Mouse (Mus musculus) liver, embryonic 16.5 days (tissue): ENCODE measurements at regions not wholly inside any gene's neighbourhood (a gene's known extent, or its start where the extent isn't known, plus 50 kb on each side); places are given as distances from the start of the nearest gene placed in this dataset.

Source experiments
- ATAC-seq: fragments of 200-750 bp; cut with Nextera tagmentation; 2 replicates; pipeline ENCODE4 v1.8.0; 2017; ENCODE audit warnings: low read depth, mild to moderate bottlenecking, moderate number of reproducible peaks, moderate library complexity
- H3K27ac ChIP-seq: fragments of 300-500 bp; sonication (generic); 2 replicates; pipeline ENCODE4 v1.5.1; 2014; ENCODE audit warnings: mild to moderate bottlenecking, low read length
- H3K27me3 ChIP-seq: fragments of 300-500 bp; sonication (generic); 2 replicates; pipeline ENCODE4 v1.6.1; 2014; ENCODE audit warnings: low read depth, low read length, mixed read lengths; ENCODE audit not compliant: control insufficient read depth, insufficient read depth
- H3K36me3 ChIP-seq: fragments of 300-500 bp; sonication (generic); 2 replicates; pipeline ENCODE4 v1.6.1; 2014; ENCODE audit warnings: mild to moderate bottlenecking; ENCODE audit not compliant: control insufficient read depth, insufficient read depth
- H3K4me1 ChIP-seq: fragments of 300-500 bp; sonication (generic); 2 replicates; pipeline ENCODE4 v1.6.1; 2014; ENCODE audit warnings: low read depth, low read length, mixed read lengths; ENCODE audit not compliant: control insufficient read depth
- H3K4me2 ChIP-seq: fragments of 300-500 bp; sonication (generic); 2 replicates; pipeline ENCODE4 v1.6.1; 2014; ENCODE audit warnings: low read depth, low read length, mixed read lengths
- H3K4me3 ChIP-seq: fragments of 300-500 bp; sonication (generic); 2 replicates; pipeline ENCODE4 v1.5.1; 2014; ENCODE audit warnings: low read depth, mild to moderate bottlenecking, low read length
- H3K9ac ChIP-seq: fragments of 300-500 bp; sonication (generic); 2 replicates; pipeline ENCODE4 v1.6.1; 2014; ENCODE audit warnings: low read depth, low read length
- H3K9me3 ChIP-seq: fragments of 300-500 bp; sonication (generic); replicated peaks from 2 replicates; pipeline ENCODE4 v1.6.1; 2016; ENCODE audit warnings: low read length; ENCODE audit not compliant: control insufficient read depth
- WGBS: fragments of 180-500 bp; shearing (Covaris S2); extraction: QIAGEN DNeasy Blood & Tissue Kit; methylation state at CpG from one replicate; pipeline ENCODE4 v1.1.7; 2014; ENCODE audit not compliant: insufficient replicate concordance; 5-methylcytosine and 5-hydroxymethylcytosine counted together

GRCm38 (mm10) chr2:159072997-159073690, 278.5 kb downstream of the Dhx35 start:
- Histone ChIP-seq H3K9ac (no peak overlapping the region), H3K4me1 (no peaks in the 10 kb centered on the region), H3K27ac (no peak overlapping the region), H3K4me2 (no peak overlapping the region), H3K4me3 (no peak overlapping the region), H3K9me3 (no peaks in the 10 kb centered on the region), H3K27me3 (no peaks in the 10 kb centered on the region), H3K36me3 (no peaks in the 10 kb centered on the region)
- 48% methylated on average over 7 of the region's 7 CpGs for WGBS
- no peak for ATAC-seq

- Histone ChIP-seq H3K4me2 (no peak overlapping the region), H3K36me3 (no peaks in the 10 kb centered on the region), H3K4me3 (no peak overlapping the region), H3K9me3 (no peaks in the 10 kb centered on the region), H3K9ac (no peak overlapping the region), H3K27me3 (no peaks in the 10 kb centered on the region), H3K4me1 (no peaks in the 10 kb centered on the region), H3K27ac (no peak overlapping the region)
- ATAC-seq, result no peak
- WGBS, result 55% methylated on average over 7 of the region's 7 CpGs
These were observed 285.2 kb downstream of the Dhx35 start for GRCm38 (mm10) chr2:159079836-159080235.

DNA sequence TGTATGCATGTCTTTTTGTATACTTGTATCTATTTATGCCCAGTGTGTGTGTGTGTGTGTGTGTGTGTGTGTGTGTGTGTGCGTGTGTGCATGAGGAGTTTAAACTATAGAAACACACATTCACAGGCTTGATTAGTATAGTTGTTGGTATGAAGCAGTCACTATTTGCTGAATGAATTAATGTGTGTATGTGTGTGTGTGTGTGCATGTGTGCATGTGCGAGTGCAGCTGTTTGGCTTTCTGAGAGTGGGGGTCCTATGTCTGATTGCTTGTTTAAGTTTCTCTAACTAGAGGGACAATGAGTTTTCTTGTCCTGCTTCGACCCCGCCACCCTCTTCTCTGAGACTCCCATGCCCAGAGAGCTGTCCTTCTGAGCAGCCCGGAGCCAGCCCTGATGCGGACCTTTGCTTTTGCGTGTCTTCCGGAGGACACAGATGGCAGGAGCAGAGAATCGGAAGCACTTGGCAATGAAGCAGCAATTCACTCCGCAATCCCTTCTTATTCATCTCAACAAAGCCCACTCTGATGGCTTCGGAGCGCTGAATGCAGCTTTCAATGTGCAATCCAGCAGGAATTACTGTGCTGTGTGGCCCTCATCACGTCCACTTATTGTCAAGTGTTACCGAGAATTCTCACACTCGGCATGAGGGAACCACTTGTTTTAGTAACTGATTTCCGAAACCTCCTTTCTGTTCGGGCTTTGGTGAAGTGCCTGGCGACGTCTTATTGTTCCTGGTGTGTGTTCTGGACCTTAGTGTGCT, 286.4 kb downstream of the Dhx35 start:
- Histone ChIP-seq H3K36me3 (no peaks in the 10 kb centered on the region), H3K27ac (no peak overlapping the region), H3K4me3 (no peak overlapping the region), H3K27me3 (no peaks in the 10 kb centered on the region), H3K4me2 (no peak overlapping the region), H3K9ac (no peak overlapping the region), H3K4me1 (no peaks in the 10 kb centered on the region), H3K9me3 (no peaks in the 10 kb centered on the region)
- WGBS, result 73% methylated on average over 19 of the region's 19 CpGs
- no peak for ATAC-seq

DNA sequence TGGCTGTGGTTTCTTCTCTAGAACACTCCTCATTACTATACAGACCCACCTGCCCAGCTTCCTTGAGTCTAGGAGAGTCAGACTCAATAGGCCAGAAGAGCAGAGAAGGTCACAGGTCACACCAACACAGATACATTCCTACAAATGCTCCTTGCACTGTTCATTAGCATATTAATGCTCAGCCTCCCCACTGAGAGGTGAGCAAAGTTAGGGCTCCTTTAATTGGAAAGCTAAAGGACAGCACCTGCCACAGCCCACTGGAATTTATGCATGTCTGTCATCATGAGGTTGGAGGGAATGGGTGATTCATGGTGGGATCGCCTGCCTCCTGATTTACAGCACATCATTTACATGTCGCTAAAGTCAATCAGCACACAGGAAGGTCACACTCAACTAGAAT, 292.2 kb downstream of the Dhx35 start:
- H3K4me3 ChIP-seq, result no peak overlapping the region
- H3K9me3 ChIP-seq, result no peaks in the 10 kb centered on the region
- 68% methylated on average over 2 of the region's 2 CpGs for WGBS
- no peaks in the 10 kb centered on the region for H3K36me3 ChIP-seq
- H3K27me3 ChIP-seq, result no peaks in the 10 kb centered on the region
- no peak overlapping the region for H3K27ac ChIP-seq
- ATAC-seq, result no peak
- no peaks in the 10 kb centered on the region for H3K4me1 ChIP-seq
- no peak overlapping the region for H3K9ac ChIP-seq
- no peak overlapping the region for H3K4me2 ChIP-seq

DNA sequence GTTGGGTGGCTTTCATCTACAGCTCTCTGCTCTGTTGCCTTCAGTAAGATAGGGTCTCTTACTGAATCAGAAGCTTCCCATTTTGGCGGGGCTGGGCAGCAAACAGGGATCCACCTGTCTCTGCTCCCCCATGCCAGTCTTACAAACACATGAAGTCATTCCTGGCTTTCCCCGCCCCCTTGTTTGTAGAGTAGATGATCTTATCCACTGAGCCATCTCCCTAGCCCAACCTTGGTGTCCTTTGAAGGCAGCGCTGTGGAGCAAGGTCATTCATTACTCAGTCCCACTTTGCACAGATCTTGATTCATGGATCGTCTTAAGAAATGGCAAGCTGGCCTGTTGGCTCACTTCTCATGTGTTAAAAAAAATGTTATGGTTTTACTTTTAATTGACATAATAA, 293.6 kb downstream of the Dhx35 start:
- no peak overlapping the region for H3K9ac ChIP-seq
- H3K4me1 ChIP-seq, result no peaks in the 10 kb centered on the region
- H3K36me3 ChIP-seq, result no peaks in the 10 kb centered on the region
- H3K4me3 ChIP-seq, result no peak overlapping the region
- ATAC-seq, result no peak
- no peak overlapping the region for H3K4me2 ChIP-seq
- no peak overlapping the region for H3K27ac ChIP-seq
- H3K9me3 ChIP-seq, result no peaks in the 10 kb centered on the region
- WGBS, result 65% methylated on average over 4 of the region's 4 CpGs
- no peaks in the 10 kb centered on the region for H3K27me3 ChIP-seq

- 55% methylated on average over 2 of the region's 2 CpGs for WGBS
- Histone ChIP-seq H3K4me3 (no peak overlapping the region), H3K27ac (no peak overlapping the region), H3K9me3 (no peaks in the 10 kb centered on the region), H3K4me2 (no peak overlapping the region), H3K9ac (no peak overlapping the region), H3K4me1 (no peaks in the 10 kb centered on the region), H3K27me3 (no peaks in the 10 kb centered on the region), H3K36me3 (no peaks in the 10 kb centered on the region)
- no peak for ATAC-seq
These were observed 302.1 kb downstream of the Dhx35 start for GRCm38 (mm10) chr2:159096667-159097066.

DNA sequence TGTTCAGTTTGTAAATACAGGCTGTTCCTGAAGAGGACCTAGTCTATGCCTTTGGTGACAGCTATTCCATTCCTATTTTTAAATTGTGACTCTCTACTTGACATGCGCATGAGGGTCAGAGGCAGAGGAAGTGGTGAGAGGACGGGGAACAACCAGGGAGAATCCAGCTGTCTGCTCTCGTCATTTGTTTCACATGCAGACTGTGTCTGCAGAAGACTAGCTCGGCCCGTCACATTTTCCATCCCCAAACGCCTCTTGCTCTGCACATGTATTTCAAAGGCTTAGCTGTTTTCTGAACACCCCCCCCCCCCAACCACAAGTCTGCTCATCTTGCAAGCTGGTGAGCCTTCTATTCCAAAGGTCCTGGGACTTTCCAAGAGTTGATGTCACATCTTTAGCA, 339.4 kb downstream of the Dhx35 start:
- Histone ChIP-seq H3K36me3 (no peaks in the 10 kb centered on the region), H3K9ac (no peak overlapping the region), H3K9me3 (no peaks in the 10 kb centered on the region; the same call in 1 of the 2 replicates), H3K4me1 (no peaks in the 10 kb centered on the region), H3K4me2 (no peak overlapping the region), H3K27ac (no peak overlapping the region), H3K4me3 (no peak overlapping the region), H3K27me3 (no peaks in the 10 kb centered on the region)
- ATAC-seq, result no peak
- 45% methylated on average over 6 of the region's 6 CpGs for WGBS

GRCm38 (mm10) chr2:159138603-159139002, 344.0 kb downstream of the Dhx35 start:
- ATAC-seq, result no peak
- no peak overlapping the region for H3K4me3 ChIP-seq
- no peaks in the 10 kb centered on the region for H3K36me3 ChIP-seq
- H3K4me2 ChIP-seq, result no peak overlapping the region
- no peaks in the 10 kb centered on the region for H3K27me3 ChIP-seq
- H3K9me3 ChIP-seq, result no peaks in the 10 kb centered on the region
- H3K27ac ChIP-seq, result no peak overlapping the region
- H3K4me1 ChIP-seq, result no peaks in the 10 kb centered on the region
- WGBS, result 89% methylated on average over 2 of the region's 2 CpGs
- H3K9ac ChIP-seq, result no peak overlapping the region

GRCm38 (mm10) chr2:159145980-159146379, 351.4 kb downstream of the Dhx35 start:
- Histone ChIP-seq H3K4me1 (no peaks in the 10 kb centered on the region), H3K27ac (no peak overlapping the region), H3K36me3 (no peaks in the 10 kb centered on the region), H3K9ac (no peak overlapping the region), H3K4me3 (no peak overlapping the region), H3K9me3 (no peaks in the 10 kb centered on the region), H3K27me3 (no peaks in the 10 kb centered on the region), H3K4me2 (no peak overlapping the region)
- ATAC-seq, result no peak
- 67% methylated on average over 6 of the region's 6 CpGs for WGBS
